Comparison of ENCODE assay signal across 8 mouse cellular contexts in genomic region chr4:138561986-138562385, GRCm38 (mm10).
DNase-seq lines count a peak whose midpoint lies in the region; ATAC-seq lines count a peak whose summit lies in the region.

No protein-coding gene starts in this region.

- H3K27me3 ChIP-seq in hindbrain, embryonic 11.5 days (ENCODE audit: control insufficient read depth, insufficient read depth, low read length), result no peaks in the 10 kb centered on the region

- H3K4me3 ChIP-seq in hindbrain, embryonic 11.5 days (ENCODE audit: low read depth, low read length), result no peak overlapping the region

- peak; percentile 45 for ATAC-seq in hindbrain, embryonic 11.5 days (ENCODE audit: low FRiP score)

- WGBS in hindbrain, embryonic 11.5 days, result 12% methylated on average over 7 of the region's 8 CpGs

- H3K4me2 ChIP-seq in hindbrain, embryonic 11.5 days (replicated peaks; ENCODE audit: low read depth, low read length), result no peak overlapping the region

- H3K4me1 ChIP-seq in hindbrain, embryonic 11.5 days (replicated peaks; ENCODE audit: control insufficient read depth, insufficient read depth, low read length), result peaks cover 2% of the 10 kb centered on the region; the same call in 1 of the 2 replicates

- no peak overlapping the region for H3K27ac ChIP-seq in hindbrain, embryonic 11.5 days (ENCODE audit: low read depth, low read length)

- peak; percentile 90 for DNase-seq in MN1 (ENCODE audit: low spot score)
- DNase-seq in cerebellum, adult 18-20 months, result peak; percentile 84 to 90
- peak; percentile 77 for DNase-seq in forelimb bud, embryonic 11.5 days (ENCODE audit: low read depth, low spot score)
- peak; percentile 91 for DNase-seq in hindbrain, embryonic 11.5 days (ENCODE audit: low spot score)
- peak; percentile 57 for DNase-seq in layer of hippocampus, adult 9-10 months (ENCODE audit: low spot score)
- DNase-seq in lung, postnatal 25 days (ENCODE audit: low spot score), result peak; percentile 80
- peak; percentile 91 to 93 for DNase-seq in right cerebral cortex, adult 2 months (ENCODE audit: low spot score in 2 of 2)
- peak; percentile 64 to 88 for DNase-seq in urinary bladder, postnatal 4 days (ENCODE audit: low spot score in 2 of 2)

- H3K36me3 ChIP-seq in hindbrain, embryonic 11.5 days (ENCODE audit: control insufficient read depth, insufficient read depth, low read length), result no peaks in the 10 kb centered on the region

- no peak overlapping the region for H3K9ac ChIP-seq in hindbrain, embryonic 11.5 days (ENCODE audit: low read depth, low read length)

- H3K9me3 ChIP-seq in hindbrain, embryonic 11.5 days (ENCODE audit: control insufficient read depth, low read length), result no peaks in the 10 kb centered on the region
